Mouse (Mus musculus) layer of hippocampus, adult 2 months (tissue): ENCODE measurements around the gene Zbtb40. TPM values are rescaled to one million over a fixed set of nuclear protein-coding genes. Genes with fewer than 3 reads are reported as not detected.

Experiments
- DNase-seq, 2 experiments: peaks; one replicate each; pipeline ENCODE4 v3.0.0; 2022; ENCODE audit warnings: low spot score in 2 of 2
- H3K27ac ChIP-seq: fragments of 200-600 bp; 2 replicates; pipeline ENCODE4 v1.8.1; 2022
- H3K4me3 ChIP-seq: fragments of 200-600 bp; 2 replicates; pipeline ENCODE4 v1.8.1; 2022; ENCODE audit warnings: mild to moderate bottlenecking
- CTCF ChIP-seq: fragments of 200-600 bp; conservative IDR thresholded peaks from 2 replicates; pipeline ENCODE4 v1.8.1; 2022; ENCODE audit warnings: antibody characterized with exemption, mild to moderate bottlenecking, moderate library complexity
- total RNA-seq, 2 experiments: library from RNA; stranded (reverse); gene quantifications; 2 replicates each; pipeline ENCODE4 v1.2.3; 2021

Gene Zbtb40
- total RNA-seq, 2 experiments from 2014 or later: 11.3 to 12.9 TPM

DNA sequence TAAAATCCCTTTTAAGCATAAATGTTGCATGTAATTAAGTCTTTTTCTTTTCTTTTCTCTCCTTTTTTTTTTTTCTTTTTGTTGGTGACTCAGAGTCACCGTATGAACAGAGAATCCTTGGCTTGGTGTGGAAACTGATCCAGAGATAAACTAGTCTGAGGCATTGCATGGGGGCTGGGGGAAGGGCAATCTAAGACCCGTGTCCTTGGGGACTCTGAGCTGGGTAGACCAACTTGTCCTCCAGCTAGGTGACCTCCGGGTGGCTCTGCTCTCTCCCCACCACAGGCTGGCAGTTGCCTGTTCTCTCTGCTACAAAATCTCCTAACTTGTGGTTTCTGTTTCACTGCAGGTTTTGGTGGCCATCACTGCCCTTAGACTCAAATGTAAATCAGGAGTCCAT, 88.5 kb downstream of the Zbtb40 start:
- DNase-seq: no peak
- H3K4me3 ChIP-seq: no peak overlapping the region
- H3K27ac ChIP-seq: no peak overlapping the region
- no peak for TF ChIP-seq CTCF

DNA sequence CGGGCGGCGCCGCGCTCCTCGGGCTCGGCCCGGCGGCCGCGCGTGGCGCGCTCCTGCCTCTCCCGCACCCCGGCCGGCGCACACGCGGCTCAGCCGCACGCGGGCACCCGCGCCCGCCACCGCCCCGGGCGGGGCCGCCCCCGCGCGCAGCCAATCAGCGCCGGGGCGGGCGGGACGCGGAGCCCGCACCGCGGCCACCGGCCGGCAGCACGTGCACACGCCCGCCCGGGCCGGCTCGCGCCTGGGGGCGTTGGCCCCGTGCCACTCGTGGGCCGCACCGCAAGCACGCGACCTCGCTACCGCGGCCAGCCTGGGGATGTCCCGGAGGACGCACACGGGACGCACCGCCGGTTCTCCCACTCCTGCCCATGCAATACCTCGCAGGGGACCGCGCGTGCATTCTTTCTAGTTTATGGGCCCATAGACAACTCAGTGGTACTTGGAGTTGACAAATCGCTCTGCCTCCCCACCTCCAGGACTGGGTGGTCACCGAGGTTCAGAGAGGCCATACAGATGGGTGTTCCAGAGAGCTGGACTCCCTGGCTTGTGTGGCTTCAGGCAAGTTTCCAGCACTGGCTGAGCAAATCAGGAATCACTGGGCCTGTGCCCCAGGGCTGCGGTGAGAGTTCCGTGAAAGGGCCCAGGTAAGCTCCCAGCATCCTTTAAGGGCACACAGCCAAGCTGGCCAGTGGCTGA, 91.7 kb downstream of the Zbtb40 start, which contains the start of gene Epha8:
Gene Epha8, minus strand, starts transcription at position 66 of the 696 bp plus-strand sequence.
- DNase-seq: no peak
- Histone ChIP-seq H3K27ac (no peak within 1 kb of the TSS), H3K4me3 (peak within 1 kb of the TSS; percentile 47)
- TF ChIP-seq CTCF: no peak

DNA sequence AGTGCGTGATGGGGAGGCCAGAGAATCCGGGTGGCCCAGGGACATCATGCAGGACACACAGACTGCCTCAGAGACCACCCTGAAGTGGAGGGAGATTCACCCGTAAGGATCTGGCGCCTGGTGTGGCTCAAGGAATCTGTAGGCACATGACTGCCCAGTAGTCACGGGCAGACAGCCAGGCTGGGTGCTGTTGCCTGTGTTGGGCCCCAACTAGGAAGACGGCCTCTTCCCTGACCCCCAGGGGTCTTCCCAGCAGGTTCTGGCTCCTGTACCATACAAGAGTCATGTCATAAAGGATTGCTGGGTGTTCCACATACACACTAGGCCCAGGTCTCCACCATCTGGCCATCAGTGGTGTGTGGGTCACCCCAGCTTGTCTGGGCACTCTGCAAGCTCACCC, 94.0 kb downstream of the Zbtb40 start:
- no peak for TF ChIP-seq CTCF
- no peak for DNase-seq
- H3K4me3 ChIP-seq: no peak overlapping the region
- no peak overlapping the region for H3K27ac ChIP-seq

DNA sequence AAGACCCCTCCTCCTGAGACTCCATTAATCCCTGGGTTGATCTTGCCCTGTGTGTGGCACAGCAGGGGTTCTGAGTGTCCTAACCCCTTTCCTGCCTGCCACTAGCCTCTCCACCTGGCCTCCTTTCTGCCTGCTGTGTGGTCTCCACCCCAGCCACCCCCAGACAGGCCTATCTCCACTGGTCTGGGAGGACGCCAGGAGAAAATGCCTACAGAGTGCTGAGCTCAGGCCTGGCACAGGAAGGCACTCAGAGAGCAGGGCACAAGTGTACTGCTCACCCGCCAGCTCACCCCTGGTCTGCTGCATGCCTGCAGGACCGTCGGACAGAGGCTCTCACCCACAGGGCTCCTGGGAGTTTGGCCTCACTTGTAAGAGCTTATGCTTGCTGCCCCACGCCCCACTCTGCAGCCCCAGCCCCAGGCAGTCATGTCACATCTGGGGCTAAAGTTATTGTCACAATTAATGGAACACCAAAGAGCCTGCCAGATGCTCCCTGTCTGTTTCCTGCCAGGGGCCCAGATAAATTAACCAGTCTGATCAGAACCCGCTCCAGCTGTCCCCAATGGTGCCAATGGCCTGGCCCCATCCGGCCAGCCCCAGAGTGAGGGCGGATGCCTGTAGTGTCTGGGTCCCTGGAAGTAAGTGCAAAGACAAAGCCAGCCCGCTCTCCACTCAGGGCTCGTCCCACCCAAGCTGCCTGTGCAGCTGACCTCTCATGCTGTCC, 99.2 kb downstream of the Zbtb40 start:
- H3K4me3 ChIP-seq: no peak overlapping the region
- TF ChIP-seq CTCF: no peak

DNA sequence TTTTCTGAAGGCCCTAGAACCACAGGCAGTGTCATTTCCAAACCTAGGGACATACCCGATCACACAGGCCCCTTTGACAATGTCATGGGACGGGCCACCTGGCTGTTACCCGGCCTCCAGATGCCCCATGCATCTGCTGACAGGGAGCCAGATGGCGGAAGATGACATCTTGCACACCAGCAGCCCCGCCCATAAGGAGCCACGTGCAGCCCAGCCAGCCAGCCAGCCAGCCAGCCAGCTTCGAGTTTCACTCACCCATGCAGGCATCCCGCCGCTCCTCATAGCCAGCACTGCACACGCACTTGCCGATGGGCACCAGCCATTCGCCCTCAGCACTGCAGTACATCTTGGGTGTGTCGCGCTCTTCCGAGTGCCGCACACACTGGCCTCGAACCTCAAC, 103.2 kb downstream of the Zbtb40 start:
- Histone ChIP-seq H3K27ac (no peak overlapping the region), H3K4me3 (no peak overlapping the region)
- no peak for TF ChIP-seq CTCF
- DNase-seq: no peak

More for the DNA sequence above, 99.2 kb downstream of the Zbtb40 start:
- H3K27ac ChIP-seq: no peak overlapping the region
- DNase-seq: no peak

DNA sequence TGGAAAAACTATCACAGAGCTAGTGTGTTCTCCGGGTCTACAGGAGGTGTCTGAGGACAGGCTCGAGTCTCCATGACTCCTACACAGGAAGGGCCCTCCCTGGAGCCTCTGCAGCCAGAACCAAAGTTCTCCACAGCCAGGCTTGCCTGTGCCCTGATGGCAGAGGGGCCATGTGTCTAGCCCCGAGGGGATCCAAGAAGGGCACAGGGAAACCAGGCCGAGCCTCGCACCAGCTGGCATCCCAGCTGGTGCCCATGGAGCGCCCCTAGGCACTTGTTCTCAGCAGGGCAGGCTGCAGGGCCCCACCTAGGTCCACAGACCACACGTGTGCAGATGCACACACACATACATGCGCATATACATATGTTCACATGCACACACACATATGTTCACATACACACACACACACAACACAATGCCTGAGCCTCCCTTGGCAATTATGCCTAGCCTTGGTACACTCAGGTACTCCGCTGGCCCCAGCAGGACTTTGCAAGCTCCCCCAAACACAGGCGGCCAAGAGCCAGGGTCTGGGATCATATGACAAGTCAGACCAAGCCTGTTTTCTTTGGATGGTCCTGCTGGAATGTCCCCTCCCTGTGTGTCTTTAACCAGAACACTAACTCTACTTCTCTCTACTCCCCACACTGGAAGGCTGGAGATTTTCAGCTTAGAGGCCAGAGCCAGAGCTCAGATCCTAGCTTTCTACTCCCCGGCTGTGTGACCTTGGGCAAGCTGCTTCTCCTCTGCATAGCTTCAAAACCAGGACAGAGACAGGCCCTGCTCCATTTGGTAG, 103.8 kb downstream of the Zbtb40 start:
- DNase-seq: no peak
- Histone ChIP-seq H3K27ac (no peak overlapping the region), H3K4me3 (no peak overlapping the region)
- TF ChIP-seq CTCF: no peak

DNA sequence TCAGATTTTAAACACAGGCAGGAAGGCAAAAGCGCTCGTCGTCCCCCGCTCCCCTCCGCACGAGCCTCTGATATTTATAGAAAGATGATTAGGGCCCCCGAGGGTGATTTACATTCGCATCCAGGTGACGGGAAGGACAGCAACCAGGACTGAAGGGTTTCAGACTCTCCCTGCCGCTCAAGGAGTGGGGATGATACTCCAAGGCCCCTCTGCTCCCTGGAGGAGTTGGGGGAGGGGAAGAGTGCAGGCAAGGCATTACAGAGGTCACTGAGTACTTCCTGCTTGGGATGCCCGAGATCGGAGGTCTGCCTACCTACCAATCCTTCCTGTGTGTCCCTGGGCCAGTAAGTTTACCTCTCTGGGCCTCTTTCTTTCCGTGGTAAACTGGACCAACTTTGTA, 105.4 kb downstream of the Zbtb40 start:
- no peak overlapping the region for H3K4me3 ChIP-seq
- no peak for TF ChIP-seq CTCF
- no peak for DNase-seq
- H3K27ac ChIP-seq: no peak overlapping the region

DNA sequence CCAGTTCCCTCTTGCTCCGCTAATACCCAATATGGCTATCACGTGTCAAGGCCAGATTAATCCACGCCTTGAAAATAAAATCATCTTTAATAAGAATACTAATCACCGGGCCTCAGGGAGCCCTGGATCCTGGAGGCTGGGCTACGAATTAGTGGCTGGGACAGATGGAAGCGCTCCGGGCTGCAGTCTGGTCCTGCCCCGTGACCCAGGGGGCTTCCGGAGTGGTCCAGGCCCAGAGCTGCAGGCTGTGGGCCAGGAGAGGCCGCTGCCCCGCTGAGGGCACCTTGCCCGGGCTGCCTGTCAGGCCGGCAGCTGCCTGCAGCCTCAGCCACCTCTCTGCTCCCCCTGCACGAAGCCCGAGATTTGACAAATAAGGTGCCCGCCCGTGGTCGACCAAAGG, 105.8 kb downstream of the Zbtb40 start:
- TF ChIP-seq CTCF: no peak
- Histone ChIP-seq H3K4me3 (no peak overlapping the region), H3K27ac (no peak overlapping the region)
- DNase-seq: no peak

DNA sequence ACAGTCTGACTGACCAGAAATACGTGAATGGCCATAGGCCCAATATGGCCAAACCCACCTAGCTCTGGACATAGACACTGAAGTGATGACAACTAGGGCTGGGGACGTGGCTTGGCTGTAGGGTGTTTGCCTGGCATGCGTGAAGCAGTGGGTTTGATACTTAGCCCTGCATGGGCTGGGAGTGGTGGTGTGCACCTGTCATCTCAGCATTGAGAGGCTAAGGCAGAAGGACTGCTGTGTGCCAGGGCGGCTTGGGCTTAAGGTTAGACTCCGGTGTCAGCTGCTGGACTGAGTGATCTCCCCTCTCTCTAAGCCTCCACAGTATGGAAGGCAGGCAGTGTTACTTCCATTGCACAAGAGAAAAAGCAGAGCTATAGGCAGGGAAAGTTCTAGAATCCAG, 110.7 kb downstream of the Zbtb40 start:
- no peak for TF ChIP-seq CTCF
- no peak for DNase-seq
- H3K27ac ChIP-seq: no peak overlapping the region

DNA sequence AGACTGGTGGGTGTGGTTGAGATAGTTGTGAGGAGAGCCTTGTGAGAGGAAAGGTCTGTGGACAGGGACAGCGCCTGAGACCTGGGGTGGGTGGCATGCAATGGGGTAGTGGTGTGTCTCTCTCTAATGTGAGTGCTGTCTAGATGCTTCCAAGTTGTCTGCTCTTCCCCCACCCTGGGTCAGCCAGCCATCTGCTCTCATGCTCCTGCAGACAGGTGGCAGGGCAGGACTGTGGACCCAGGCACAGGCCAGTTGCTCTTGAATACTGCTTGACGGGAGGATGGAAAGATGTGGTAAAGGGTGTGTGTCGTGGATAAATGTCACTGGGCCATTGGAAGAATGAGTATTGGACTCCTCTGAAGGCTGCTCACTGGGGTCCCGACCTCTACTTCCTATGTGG, 111.3 kb downstream of the Zbtb40 start:
- Histone ChIP-seq H3K27ac (no peak overlapping the region), H3K4me3 (no peak overlapping the region)
- DNase-seq: no peak
- TF ChIP-seq CTCF: no peak

More for the DNA sequence above, 110.7 kb downstream of the Zbtb40 start:
- no peak overlapping the region for H3K4me3 ChIP-seq

DNA sequence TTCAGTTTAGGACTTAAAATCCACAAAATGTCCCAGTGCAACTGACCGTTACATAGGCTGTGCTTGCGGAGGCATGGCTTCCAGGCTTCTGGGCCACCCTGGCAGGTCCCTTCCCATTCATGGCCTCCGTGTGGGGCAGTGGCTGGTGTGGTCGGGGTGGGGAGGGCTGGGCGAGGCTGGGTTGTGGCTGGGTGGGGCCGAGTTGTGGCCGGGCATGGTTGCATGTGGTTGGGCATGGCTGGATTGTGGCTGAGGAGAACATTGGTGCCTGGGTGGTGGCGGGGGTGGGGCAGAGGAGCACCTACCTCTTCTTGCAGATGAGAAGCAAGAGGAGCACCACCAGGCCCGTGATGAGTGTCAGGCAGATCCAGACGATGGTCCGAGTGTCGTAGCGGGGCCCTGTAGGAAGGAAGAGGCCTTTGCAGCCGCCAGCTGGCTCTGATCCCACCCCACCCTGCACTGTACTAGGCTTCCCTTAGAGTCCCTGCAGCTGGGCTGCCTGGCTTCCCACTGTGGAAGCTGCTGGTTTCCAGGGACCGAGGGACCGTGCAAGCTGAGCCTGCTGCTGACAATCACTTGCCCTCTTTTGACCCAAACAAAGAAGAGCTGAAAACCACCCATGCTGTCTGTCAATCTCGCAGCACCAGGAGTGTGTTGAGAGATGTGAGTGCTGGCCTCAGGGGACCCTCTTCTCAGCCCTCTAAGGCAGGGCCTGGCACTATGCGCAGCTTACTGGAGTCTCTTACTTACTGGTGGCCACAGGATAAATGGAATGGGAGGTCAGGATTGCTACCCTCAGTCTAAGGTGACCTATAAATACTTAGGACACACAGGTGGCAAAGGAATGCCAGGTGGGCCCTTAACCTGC, 113.6 kb downstream of the Zbtb40 start:
- Histone ChIP-seq H3K27ac (no peak overlapping the region), H3K4me3 (no peak overlapping the region)
- no peak for DNase-seq
- no peak for TF ChIP-seq CTCF

DNA sequence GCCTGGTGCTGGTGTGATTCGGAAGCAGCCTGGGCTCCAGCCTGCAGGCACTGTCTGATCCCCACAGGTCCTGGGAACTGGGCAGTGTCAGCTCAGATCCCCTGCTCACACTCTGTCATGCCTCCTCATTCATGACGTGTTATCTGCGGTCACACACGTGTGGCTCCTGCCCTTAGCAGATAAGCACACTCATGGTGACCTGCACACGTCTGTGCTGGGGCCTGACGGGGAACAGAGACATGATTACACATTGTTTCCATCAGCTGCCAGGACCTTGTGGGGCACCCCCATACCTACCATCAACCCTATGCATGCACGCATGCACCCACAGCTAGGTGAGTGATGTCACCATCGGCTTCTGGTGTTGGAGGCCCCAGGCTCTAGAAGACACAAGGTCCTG, 118.1 kb downstream of the Zbtb40 start:
- no peak for TF ChIP-seq CTCF
- no peak for DNase-seq
- H3K4me3 ChIP-seq: no peak overlapping the region
- no peak overlapping the region for H3K27ac ChIP-seq

Other genes with a start within 250 kb of the Zbtb40 start
- gene Ephb2, start 212.8 kb downstream of the Zbtb40 start, total RNA-seq: 10 to 100 TPM; 21.8 to 22.1 TPM
- 10 to 100 TPM; 51.1 to 52.0 TPM for gene C1qb, start 162.6 kb downstream of the Zbtb40 start, total RNA-seq
- 10 to 100 TPM; 40.0 to 41.8 TPM for gene C1qc, start 155.7 kb downstream of the Zbtb40 start, total RNA-seq
- gene C1qa, start 150.0 kb downstream of the Zbtb40 start, total RNA-seq: 10 to 100 TPM; 48.1 to 48.3 TPM
- gene Epha8, start 92.0 kb downstream of the Zbtb40 start, total RNA-seq: 1 to 10 TPM; 1.4 to 2.7 TPM
- 1 to 10 TPM; 5.2 to 6.6 TPM for gene Wnt4, start 228.7 kb upstream of the Zbtb40 start, total RNA-seq